Mouse (Mus musculus): Measurements from ENCODE around the gene Cel. TPM values are rescaled to one million over a fixed set of nuclear protein-coding genes. Genes with fewer than 3 reads are reported as not detected.

The Cel gene
- total and polyA plus RNA-seq, 3 experiments, result not detected

- Histone ChIP-seq H3K4me3 (ENCODE audit: control insufficient read depth in 1 of 2, insufficient read depth in 1 of 2, low read depth in 2 of 2, low read length in 2 of 2) (no peak overlapping the region), H3K27me3 (ENCODE audit: control insufficient read depth in 1 of 2, insufficient read depth in 2 of 2, low read length in 2 of 2) (no peaks in the 10 kb centered on the region)
- no peak for TF ChIP-seq UBTF (IDR thresholded peaks at IDR 0.05; ENCODE audit: borderline replicate concordance, insufficient read depth, low read depth, low read length)
- TF ChIP-seq TBP (IDR thresholded peaks at IDR 0.05; ENCODE audit: low read depth, low read length), result no peak
- no peak for TF ChIP-seq GATA1 (IDR thresholded peaks at IDR 0.05; ENCODE audit: low read depth, low read length)
- TF ChIP-seq MAZ (IDR thresholded peaks at IDR 0.05; ENCODE audit: low read depth, low read length), result no peak
- TF ChIP-seq ZC3H11A (IDR thresholded peaks at IDR 0.05; ENCODE audit: low read depth, low read length), result no peak
- no peak for TF ChIP-seq E2F4 (IDR thresholded peaks at IDR 0.05; ENCODE audit: borderline replicate concordance, low read depth, low read length)
- TF ChIP-seq EP300 (IDR thresholded peaks at IDR 0.05; ENCODE audit: low read depth in 1 of 2, low read length in 2 of 2), result no peak
- TF ChIP-seq MYB (IDR thresholded peaks at IDR 0.05; ENCODE audit: low read depth, low read length), result no peak
- TF ChIP-seq MAX (IDR thresholded peaks at IDR 0.05; ENCODE audit: low read length), result no peak
- TF ChIP-seq ZMIZ1 (IDR thresholded peaks at IDR 0.05; ENCODE audit: low read depth, low read length), result no peak
- no peak for TF ChIP-seq POLR2AphosphoS5 (IDR thresholded peaks at IDR 0.05; ENCODE audit: borderline replicate concordance, low read depth, low read length)
- TF ChIP-seq BHLHE40 (IDR thresholded peaks at IDR 0.05; ENCODE audit: borderline replicate concordance, low read depth, low read length), result no peak
- TF ChIP-seq ZNF384 (IDR thresholded peaks at IDR 0.05; ENCODE audit: low read depth, low read length), result no peak
- no peak for TF ChIP-seq JUND (IDR thresholded peaks at IDR 0.05; ENCODE audit: low read depth, low read length)
- TF ChIP-seq GABPA (IDR thresholded peaks at IDR 0.05; ENCODE audit: low read depth, low read length), result no peak
- TF ChIP-seq TAL1 (IDR thresholded peaks at IDR 0.05; ENCODE audit: low read length), result no peak
- no peak for TF ChIP-seq ETS1 (IDR thresholded peaks at IDR 0.05; ENCODE audit: low read depth, low read length)
- TF ChIP-seq CHD1 (IDR thresholded peaks at IDR 0.05; ENCODE audit: low read depth, low read length), result no peak
- TF ChIP-seq MEF2A (IDR thresholded peaks at IDR 0.05; ENCODE audit: extremely low read depth, insufficient replicate concordance, low read depth, low read length, poor library complexity, severe bottlenecking), result no peak
Observed at GRCm38 (mm10) chr2:28557452-28557851, 5.8 kb downstream of the Cel start.

GRCm38 (mm10) chr2:28552301-28552700, 10.9 kb downstream of the Cel start:
- Histone ChIP-seq H3K27me3 (ENCODE audit: control insufficient read depth in 1 of 2, insufficient read depth in 2 of 2, low read length in 2 of 2) (no peaks in the 10 kb centered on the region), H3K4me3 (ENCODE audit: control insufficient read depth in 1 of 2, insufficient read depth in 1 of 2, low read depth in 2 of 2, low read length in 2 of 2) (no peak overlapping the region), H3K79me2 (ENCODE audit: control insufficient read depth, insufficient read depth, low read length, poor library complexity) (no peaks in the 10 kb centered on the region), H3K27ac (ENCODE audit: control insufficient read depth, low read depth, low read length) (no peak overlapping the region), H3K9ac (ENCODE audit: control insufficient read depth, low read depth, low read length, poor library complexity, severe bottlenecking) (no peak overlapping the region), H3K36me3 (ENCODE audit: control insufficient read depth in 1 of 2, insufficient read depth in 2 of 2, low read length in 2 of 2) (no peaks in the 10 kb centered on the region), H3K4me1 (ENCODE audit: control insufficient read depth in 1 of 2, insufficient read depth in 2 of 2, low read length in 2 of 2) (no peaks in the 10 kb centered on the region), H3K9me3 (replicated peaks; ENCODE audit: insufficient read depth, low read length) (no peaks in the 10 kb centered on the region)
- no peak for TF ChIP-seq CHD2 (IDR thresholded peaks at IDR 0.05; ENCODE audit: low read length)
- TF ChIP-seq SMC3 (IDR thresholded peaks at IDR 0.05; ENCODE audit: low read depth, low read length), result no peak
- TF ChIP-seq JUND (IDR thresholded peaks at IDR 0.05; ENCODE audit: low read depth, low read length), result no peak
- no peak for TF ChIP-seq MAX (IDR thresholded peaks at IDR 0.05; ENCODE audit: low read length)
- TF ChIP-seq RCOR1 (IDR thresholded peaks at IDR 0.05; ENCODE audit: low read depth, low read length), result no peak
- no peak for TF ChIP-seq CTCF (IDR thresholded peaks at IDR 0.05 in 2 of 3, conservative IDR thresholded peaks at IDR 0.05 in 1 of 3; ENCODE audit: control insufficient read depth in 1 of 3, insufficient read depth in 1 of 3, low read depth in 2 of 3, low read length in 3 of 3, poor library complexity in 1 of 3, severe bottlenecking in 1 of 3)
- TF ChIP-seq HCFC1 (IDR thresholded peaks at IDR 0.05; ENCODE audit: low read depth, low read length), result no peak
- no peak for TF ChIP-seq ETS1 (IDR thresholded peaks at IDR 0.05; ENCODE audit: low read depth, low read length)
- TF ChIP-seq UBTF (IDR thresholded peaks at IDR 0.05; ENCODE audit: borderline replicate concordance, insufficient read depth, low read depth, low read length), result no peak
- TF ChIP-seq POLR2A (IDR thresholded peaks at IDR 0.05; ENCODE audit: control insufficient read depth in 1 of 2, insufficient read depth in 1 of 2, low read depth in 1 of 2, low read length in 2 of 2, poor library complexity in 1 of 2), result no peak
- TF ChIP-seq USF1 (IDR thresholded peaks at IDR 0.05; ENCODE audit: low read depth, low read length), result no peak
- no peak for TF ChIP-seq MYC (IDR thresholded peaks at IDR 0.05; ENCODE audit: low read depth, low read length)
- no peak for TF ChIP-seq USF2 (IDR thresholded peaks at IDR 0.05; ENCODE audit: borderline replicate concordance in 1 of 2, insufficient read depth in 1 of 2, low read depth in 1 of 2, low read length in 2 of 2)
- no peak for TF ChIP-seq POLR2AphosphoS2 (IDR thresholded peaks at IDR 0.05; ENCODE audit: low read length)
- no peak for TF ChIP-seq GABPA (IDR thresholded peaks at IDR 0.05; ENCODE audit: low read depth, low read length)
- no peak for TF ChIP-seq MAFK (IDR thresholded peaks at IDR 0.05; ENCODE audit: borderline replicate concordance, low read depth, low read length)
- TF ChIP-seq E2F4 (IDR thresholded peaks at IDR 0.05; ENCODE audit: borderline replicate concordance, low read depth, low read length), result no peak
- TF ChIP-seq ZNF384 (IDR thresholded peaks at IDR 0.05; ENCODE audit: low read depth, low read length), result no peak
- no peak for DNase-seq (ENCODE audit: low read depth, low spot score)

More at GRCm38 (mm10) chr2:28557452-28557851, 5.8 kb downstream of the Cel start:
- H3K79me2 ChIP-seq (ENCODE audit: control insufficient read depth, insufficient read depth, low read length, poor library complexity), result no peaks in the 10 kb centered on the region
- no peaks in the 10 kb centered on the region for H3K36me3 ChIP-seq (ENCODE audit: control insufficient read depth in 1 of 2, insufficient read depth in 2 of 2, low read length in 2 of 2)
- H3K9ac ChIP-seq (ENCODE audit: control insufficient read depth, low read depth, low read length, poor library complexity, severe bottlenecking), result no peak overlapping the region
- H3K9me3 ChIP-seq (replicated peaks; ENCODE audit: insufficient read depth, low read length), result no peaks in the 10 kb centered on the region
- no peaks in the 10 kb centered on the region for H3K4me1 ChIP-seq (ENCODE audit: control insufficient read depth in 1 of 2, insufficient read depth in 2 of 2, low read length in 2 of 2)
- DNase-seq (ENCODE audit: low read depth, low spot score), result no peak
- no peak overlapping the region for H3K27ac ChIP-seq (ENCODE audit: control insufficient read depth, low read depth, low read length)
